Mouse (Mus musculus): Measurements from ENCODE around the gene Prdm2. TPM values are rescaled to one million over a fixed set of nuclear protein-coding genes. Genes with fewer than 3 reads are reported as not detected.

Gene Prdm2
- total and polyA plus RNA-seq, 3 experiments, result 9.3 to 22.0 (median 20.1) TPM

GRCm38 (mm10) chr4:143171600-143172290 lies 41.0 kb downstream of the Prdm2 start:
- Histone ChIP-seq H3K27me3 (ENCODE audit: control insufficient read depth, insufficient read depth, low read length) (no peaks in the 10 kb centered on the region), H3K4me1 (ENCODE audit: control insufficient read depth, insufficient read depth, low read length) (no peaks in the 10 kb centered on the region), H3K9ac (ENCODE audit: low read depth, low read length) (no peak overlapping the region), H3K27ac (no peak overlapping the region), H3K36me3 (ENCODE audit: control insufficient read depth, insufficient read depth, low read length) (no peaks in the 10 kb centered on the region), H3K4me3 (no peak overlapping the region), H3K79me2 (replicated peaks; ENCODE audit: control insufficient read depth, insufficient read depth, low read length) (no peaks in the 10 kb centered on the region; the same call in 1 of the 2 replicates)
- DNase-seq, result no peak
- intact Hi-C loops (cut with DNase I), result no loop called here
- WGBS, result 60% methylated on average over 4 of the region's 4 CpGs
- no peak for TF ChIP-seq POLR2A (IDR thresholded peaks at IDR 0.05; ENCODE audit: insufficient read depth, low read depth, low read length)
- no peak for TF ChIP-seq CTCF (IDR thresholded peaks at IDR 0.05)
- no peak for TF ChIP-seq EP300 (IDR thresholded peaks at IDR 0.05; ENCODE audit: insufficient read depth, low read depth, low read length)

GRCm38 (mm10) chr4:143170290-143170689 lies 42.5 kb downstream of the Prdm2 start:
- TF ChIP-seq CTCF (IDR thresholded peaks at IDR 0.05) (no peak), POLR2A (IDR thresholded peaks at IDR 0.05; ENCODE audit: insufficient read depth, low read depth, low read length) (no peak), EP300 (IDR thresholded peaks at IDR 0.05; ENCODE audit: insufficient read depth, low read depth, low read length) (no peak)
- H3K9ac ChIP-seq (ENCODE audit: low read depth, low read length), result no peak overlapping the region
- no peak overlapping the region for H3K4me3 ChIP-seq
- H3K79me2 ChIP-seq (replicated peaks; ENCODE audit: control insufficient read depth, insufficient read depth, low read length), result no peaks in the 10 kb centered on the region; the same call in 1 of the 2 replicates
- H3K36me3 ChIP-seq (ENCODE audit: control insufficient read depth, insufficient read depth, low read length), result no peaks in the 10 kb centered on the region
- WGBS, result 97% methylated on average over 2 of the region's 2 CpGs
- intact Hi-C loops (cut with DNase I), result no loop called here
- H3K4me1 ChIP-seq (ENCODE audit: control insufficient read depth, insufficient read depth, low read length), result no peaks in the 10 kb centered on the region
- no peak overlapping the region for H3K27ac ChIP-seq
- H3K27me3 ChIP-seq (ENCODE audit: control insufficient read depth, insufficient read depth, low read length), result no peaks in the 10 kb centered on the region
- DNase-seq, result no peak

GRCm38 (mm10) chr4:143168093-143168492 lies 44.7 kb downstream of the Prdm2 start:
- H3K27ac ChIP-seq, result no peak overlapping the region
- H3K9ac ChIP-seq (ENCODE audit: low read depth, low read length), result no peak overlapping the region
- H3K4me3 ChIP-seq, result no peak overlapping the region
- H3K36me3 ChIP-seq (ENCODE audit: control insufficient read depth, insufficient read depth, low read length), result no peaks in the 10 kb centered on the region
- 90% methylated on average over 3 of the region's 3 CpGs for WGBS
- H3K27me3 ChIP-seq (ENCODE audit: control insufficient read depth, insufficient read depth, low read length), result no peaks in the 10 kb centered on the region
- DNase-seq, result no peak
- no peaks in the 10 kb centered on the region for H3K79me2 ChIP-seq (replicated peaks; ENCODE audit: control insufficient read depth, insufficient read depth, low read length)
- intact Hi-C loops (cut with DNase I), result no loop called here
- no peaks in the 10 kb centered on the region for H3K4me1 ChIP-seq (ENCODE audit: control insufficient read depth, insufficient read depth, low read length)
- no peak for TF ChIP-seq EP300 (IDR thresholded peaks at IDR 0.05; ENCODE audit: insufficient read depth, low read depth, low read length)
- TF ChIP-seq CTCF (IDR thresholded peaks at IDR 0.05), result no peak
- TF ChIP-seq POLR2A (IDR thresholded peaks at IDR 0.05; ENCODE audit: insufficient read depth, low read depth, low read length), result no peak

GRCm38 (mm10) chr4:143161619-143162479 lies 50.9 kb downstream of the Prdm2 start:
- Histone ChIP-seq H3K4me1 (ENCODE audit: control insufficient read depth, insufficient read depth, low read length) (peaks cover 17% of the 10 kb centered on the region), H3K27me3 (ENCODE audit: control insufficient read depth, insufficient read depth, low read length) (no peaks in the 10 kb centered on the region), H3K36me3 (ENCODE audit: control insufficient read depth, insufficient read depth, low read length) (peaks cover 19% of the 10 kb centered on the region), H3K4me3 (peak overlapping the region; percentile 96), H3K27ac (peak overlapping the region; percentile 98), H3K9ac (ENCODE audit: low read depth, low read length) (peak overlapping the region; percentile 91), H3K79me2 (replicated peaks; ENCODE audit: control insufficient read depth, insufficient read depth, low read length) (peaks cover 14% of the 10 kb centered on the region)
- intact Hi-C loops (cut with DNase I), result loop anchor here (2.0 kb wide), 2 partner anchors 49 kb away; no protein-coding TSS in a partner anchor
- under 1% methylated on average over 102 of the region's 102 CpGs for WGBS
- peak; percentile 100 for DNase-seq
- TF ChIP-seq CTCF (IDR thresholded peaks at IDR 0.05) (no peak), POLR2A (IDR thresholded peaks at IDR 0.05; ENCODE audit: insufficient read depth, low read depth, low read length) (peak; percentile 84), EP300 (IDR thresholded peaks at IDR 0.05; ENCODE audit: insufficient read depth, low read depth, low read length) (0 out of 2 replicates have a peak, but pooled peaks have one; percentile 20)

GRCm38 (mm10) chr4:143160826-143161225 lies 52.0 kb downstream of the Prdm2 start:
- TF ChIP-seq EP300 (IDR thresholded peaks at IDR 0.05; ENCODE audit: insufficient read depth, low read depth, low read length) (no peak), POLR2A (IDR thresholded peaks at IDR 0.05; ENCODE audit: insufficient read depth, low read depth, low read length) (no peak), CTCF (IDR thresholded peaks at IDR 0.05) (no peak)
- Histone ChIP-seq H3K9ac (ENCODE audit: low read depth, low read length) (no peak overlapping the region; the same call in 1 of the 2 replicates), H3K36me3 (ENCODE audit: control insufficient read depth, insufficient read depth, low read length) (peaks cover 23% of the 10 kb centered on the region), H3K79me2 (replicated peaks; ENCODE audit: control insufficient read depth, insufficient read depth, low read length) (peaks cover 14% of the 10 kb centered on the region), H3K4me3 (peak overlapping the region; percentile 96), H3K4me1 (ENCODE audit: control insufficient read depth, insufficient read depth, low read length) (peaks cover 20% of the 10 kb centered on the region), H3K27ac (peak overlapping the region; percentile 98), H3K27me3 (ENCODE audit: control insufficient read depth, insufficient read depth, low read length) (no peaks in the 10 kb centered on the region)
- DNase-seq, result no peak
- intact Hi-C loops (cut with DNase I), result loop anchor here (2.0 kb wide), 1 partner anchor 50 kb away; no protein-coding TSS in a partner anchor
- WGBS, result 29% methylated on average over 3 of the region's 3 CpGs
